Mouse (Mus musculus) stomach, postnatal 0 days (tissue): Measurements from ENCODE around the gene Tmem104. TPM values are rescaled to one million over a fixed set of nuclear protein-coding genes. Genes with fewer than 3 reads are reported as not detected.

ENCODE experiments used
- ATAC-seq: fragments of 200-750 bp; cut with Nextera tagmentation; 2 replicates; pipeline ENCODE4 v1.8.0; 2017; ENCODE audit not compliant: low FRiP score, low TSS enrichment
- DNase-seq: peaks from one replicate; pipeline ENCODE4 v3.0.0-alpha.2; 2016; ENCODE audit warnings: low spot score
- H3K27ac ChIP-seq: fragments of 300-500 bp; sonication (generic); replicated peaks from 2 replicates; pipeline ENCODE4 v1.5.1; 2014; ENCODE audit warnings: mild to moderate bottlenecking, control low read depth
- H3K27me3 ChIP-seq: fragments of 300-500 bp; sonication (generic); 2 replicates; pipeline ENCODE4 v1.6.1; 2014; ENCODE audit warnings: low read length; ENCODE audit not compliant: control insufficient read depth, insufficient read depth
- H3K36me3 ChIP-seq: fragments of 300-500 bp; sonication (generic); 2 replicates; pipeline ENCODE4 v1.6.1; 2014; ENCODE audit warnings: low read length, mixed read lengths; ENCODE audit not compliant: control insufficient read depth, insufficient read depth
- H3K4me1 ChIP-seq: fragments of 300-500 bp; sonication (generic); replicated peaks from 2 replicates; pipeline ENCODE4 v1.6.1; 2014; ENCODE audit warnings: antibody characterized with exemption; ENCODE audit not compliant: control insufficient read depth, insufficient read depth
- H3K4me2 ChIP-seq: fragments of 300-500 bp; sonication (generic); replicated peaks from 2 replicates; pipeline ENCODE4 v1.6.1; 2014; ENCODE audit warnings: low read depth, mild to moderate bottlenecking, control low read depth, moderate library complexity
- H3K4me3 ChIP-seq: fragments of 300-500 bp; sonication (generic); 2 replicates; pipeline ENCODE4 v1.5.1; 2014; ENCODE audit warnings: low read depth, low read length, control low read depth
- H3K9ac ChIP-seq: fragments of 300-500 bp; sonication (generic); 2 replicates; pipeline ENCODE4 v1.6.1; 2014; ENCODE audit warnings: mild to moderate bottlenecking, low read length, control low read depth, mixed read lengths
- H3K9me3 ChIP-seq: fragments of 300-500 bp; sonication (generic); 2 replicates; pipeline ENCODE4 v1.6.1; 2016; ENCODE audit warnings: low read length; ENCODE audit not compliant: control insufficient read depth
- CTCF ChIP-seq: IDR thresholded peaks from 2 replicates; pipeline ENCODE4 v1.5.1; 2016; ENCODE audit warnings: antibody characterized with exemption, low read depth, mild to moderate bottlenecking, moderate library complexity
- EP300 ChIP-seq: optimal IDR thresholded peaks from 2 replicates; pipeline ENCODE3; 2016; ENCODE audit warnings: antibody characterized with exemption
- WGBS: fragments of 180-500 bp; shearing (Covaris S2); extraction: QIAGEN DNeasy Blood & Tissue Kit; methylation state at CpG from one replicate; pipeline ENCODE4 v1.1.7; 2014; 5-methylcytosine and 5-hydroxymethylcytosine counted together
- polyA plus RNA-seq: library from polyadenylated mRNA; unstranded; fragments of >200 nt; fragmentation: Nextera tagmentation; extraction: Ambion mirVana; gene quantifications from 2 replicates; pipeline ENCODE4 v1.2.1, GENCODE M21; 2015

Gene Tmem104
- polyA plus RNA-seq, 1 experiment from 2014 or later: 6.3 TPM

- Histone ChIP-seq H3K4me2 (no peak overlapping the region), H3K27ac (no peak overlapping the region), H3K4me3 (no peak overlapping the region), H3K27me3 (no peaks in the 10 kb centered on the region), H3K36me3 (peaks cover 10% of the 10 kb centered on the region), H3K4me1 (no peaks in the 10 kb centered on the region), H3K9ac (no peak overlapping the region), H3K9me3 (no peaks in the 10 kb centered on the region)
- no peak for DNase-seq
- no peak for ATAC-seq
- WGBS: 86% methylated on average over 7 of the region's 7 CpGs
- TF ChIP-seq EP300 (no peak), CTCF (no peak)
Measured at GRCm38 (mm10) chr11:115209958-115210357, 22.7 kb downstream of the Tmem104 start.

GRCm38 (mm10) chr11:115212116-115212515 is 24.8 kb downstream of the Tmem104 start:
- no peak overlapping the region for H3K9ac ChIP-seq
- no peak overlapping the region for H3K4me3 ChIP-seq
- 40% methylated on average over 13 of the region's 13 CpGs for WGBS
- H3K4me1 ChIP-seq: no peaks in the 10 kb centered on the region
- H3K36me3 ChIP-seq: no peaks in the 10 kb centered on the region; the same call in 1 of the 2 replicates
- no peaks in the 10 kb centered on the region for H3K27me3 ChIP-seq
- DNase-seq (no peak), ATAC-seq (no peak)
- no peak overlapping the region for H3K4me2 ChIP-seq
- H3K9me3 ChIP-seq: no peaks in the 10 kb centered on the region
- no peak overlapping the region for H3K27ac ChIP-seq
- TF ChIP-seq EP300 (no peak), CTCF (no peak)

- Histone ChIP-seq H3K9me3 (no peaks in the 10 kb centered on the region), H3K4me2 (no peak overlapping the region), H3K4me1 (no peaks in the 10 kb centered on the region; the same call in 1 of the 2 replicates), H3K9ac (no peak overlapping the region), H3K36me3 (no peaks in the 10 kb centered on the region), H3K4me3 (no peak overlapping the region), H3K27ac (no peak overlapping the region), H3K27me3 (no peaks in the 10 kb centered on the region)
- ATAC-seq (no peak), DNase-seq (no peak)
- 51% methylated on average over 5 of the region's 5 CpGs for WGBS
- TF ChIP-seq EP300: no peak
- no peak for TF ChIP-seq CTCF
Measured at GRCm38 (mm10) chr11:115215123-115215522, 27.8 kb downstream of the Tmem104 start.

- TF ChIP-seq CTCF (no peak), EP300 (no peak)
- peaks cover 3% of the 10 kb centered on the region for H3K4me1 ChIP-seq
- H3K27ac ChIP-seq: no peak overlapping the region
- no peaks in the 10 kb centered on the region for H3K27me3 ChIP-seq
- ATAC-seq: no peak
- no peak overlapping the region for H3K9ac ChIP-seq
- no peak for DNase-seq
- 51% methylated on average over 18 of the region's 18 CpGs for WGBS
- H3K36me3 ChIP-seq: no peaks in the 10 kb centered on the region
- no peaks in the 10 kb centered on the region for H3K9me3 ChIP-seq
- H3K4me3 ChIP-seq: no peak overlapping the region
- no peak overlapping the region for H3K4me2 ChIP-seq
Measured at GRCm38 (mm10) chr11:115217439-115218410, 30.4 kb downstream of the Tmem104 start.

- TF ChIP-seq EP300 (no peak), CTCF (no peak)
- DNase-seq (peak; percentile 63), ATAC-seq (peak; percentile 76)
- Histone ChIP-seq H3K9ac (no peak overlapping the region), H3K27ac (no peak overlapping the region), H3K27me3 (no peaks in the 10 kb centered on the region), H3K36me3 (no peaks in the 10 kb centered on the region), H3K4me3 (no peak overlapping the region), H3K4me1 (peaks cover 3% of the 10 kb centered on the region), H3K9me3 (no peaks in the 10 kb centered on the region), H3K4me2 (no peak overlapping the region)
- WGBS: 30% methylated on average over 9 of the region's 9 CpGs
Measured at GRCm38 (mm10) chr11:115219263-115219662, 32.0 kb downstream of the Tmem104 start.

GRCm38 (mm10) chr11:115219685-115220084 is 32.4 kb downstream of the Tmem104 start:
- no peak overlapping the region for H3K4me2 ChIP-seq
- H3K36me3 ChIP-seq: no peaks in the 10 kb centered on the region
- no peaks in the 10 kb centered on the region for H3K27me3 ChIP-seq
- WGBS: 78% methylated on average over 10 of the region's 10 CpGs
- H3K27ac ChIP-seq: no peak overlapping the region
- no peak for TF ChIP-seq EP300
- no peak for TF ChIP-seq CTCF
- H3K4me1 ChIP-seq: peaks cover 3% of the 10 kb centered on the region
- no peaks in the 10 kb centered on the region for H3K9me3 ChIP-seq
- no peak overlapping the region for H3K9ac ChIP-seq
- no peak overlapping the region for H3K4me3 ChIP-seq
- ATAC-seq (0 out of 2 replicates have a peak, but pooled peaks have one; percentile 2), DNase-seq (no peak)
